In genomic region chr14:21951896-21952523, GRCm38 (mm10) we compare ENCODE assay signal across 24 mouse cellular contexts. TPM values are rescaled to one million over a fixed set of nuclear protein-coding genes. Genes with fewer than 3 reads are reported as not detected.
DNase-seq lines count a peak whose midpoint lies in the region; ATAC-seq and TF ChIP-seq lines count a peak whose summit lies in the region.
"Had no signal": no experiment of that assay in that cellular context is flagged by ENCODE, and none has a peak within 500 bp of the region (broad histone marks: within the 10 kb centered on the region; RNA-seq: fewer than 3 reads in every experiment).

No protein-coding gene starts in this region.

- no peak overlapping the region for H3K9ac ChIP-seq in kidney, postnatal 0 days (ENCODE audit: low read depth, low read length)
- H3K9ac ChIP-seq in limb, embryonic 12.5 days (replicated peaks), result no peak overlapping the region
- no peak overlapping the region for H3K9ac ChIP-seq in neural tube, embryonic 15.5 days (replicated peaks)
- H3K9ac ChIP-seq: embryonic facial prominence, embryonic 13.5 days; forebrain, embryonic 12.5 days; liver, postnatal 0 days; midbrain, embryonic 12.5 days; neural tube, embryonic 12.5 days had no signal

- TF ChIP-seq CTCF in kidney, postnatal 0 days (IDR thresholded peaks at IDR 0.05; ENCODE audit: low read depth), result no peak

- no peaks in the 10 kb centered on the region for H3K27me3 ChIP-seq in heart, embryonic 10.5 days (ENCODE audit: insufficient read depth, poor library complexity, severe bottlenecking)
- H3K27me3 ChIP-seq in kidney, postnatal 0 days (ENCODE audit: insufficient read depth, low read length), result no peaks in the 10 kb centered on the region
- peaks cover 55% of the 10 kb centered on the region for H3K27me3 ChIP-seq in limb, embryonic 12.5 days
- no peaks in the 10 kb centered on the region for H3K27me3 ChIP-seq in neural tube, embryonic 15.5 days (replicated peaks)
- H3K27me3 ChIP-seq: embryonic facial prominence, embryonic 13.5 days; forebrain, embryonic 12.5 days; midbrain, embryonic 12.5 days; neural tube, embryonic 12.5 days had no signal

- H3K36me3 ChIP-seq in heart, embryonic 10.5 days, result no peaks in the 10 kb centered on the region
- no peaks in the 10 kb centered on the region for H3K36me3 ChIP-seq in kidney, postnatal 0 days (ENCODE audit: insufficient read depth, low read length)
- no peaks in the 10 kb centered on the region for H3K36me3 ChIP-seq in limb, embryonic 12.5 days
- no peaks in the 10 kb centered on the region for H3K36me3 ChIP-seq in neural tube, embryonic 15.5 days
- H3K36me3 ChIP-seq: embryonic facial prominence, embryonic 13.5 days; forebrain, embryonic 12.5 days; midbrain, embryonic 12.5 days; neural tube, embryonic 12.5 days had no signal

- no peaks in the 10 kb centered on the region for H3K9me3 ChIP-seq in heart, embryonic 10.5 days
- H3K9me3 ChIP-seq in kidney, postnatal 0 days (replicated peaks; ENCODE audit: low read length), result no peaks in the 10 kb centered on the region; the same call in 1 of the 2 replicates
- H3K9me3 ChIP-seq in limb, embryonic 12.5 days, result peaks cover 7% of the 10 kb centered on the region; the same call in 1 of the 2 replicates
- no peaks in the 10 kb centered on the region for H3K9me3 ChIP-seq in neural tube, embryonic 15.5 days (replicated peaks)
- H3K9me3 ChIP-seq: embryonic facial prominence, embryonic 13.5 days; neural tube, embryonic 12.5 days had no signal

- H3K4me1 ChIP-seq in heart, embryonic 10.5 days, result no peaks in the 10 kb centered on the region; the same call in 1 of the 2 replicates
- H3K4me1 ChIP-seq in kidney, postnatal 0 days (replicated peaks; ENCODE audit: insufficient read depth, low read length), result 0 out of 2 replicates have a peak, but pooled peaks cover 6% of the 10 kb centered on the region
- peaks cover 25% of the 10 kb centered on the region for H3K4me1 ChIP-seq in limb, embryonic 12.5 days (replicated peaks)
- H3K4me1 ChIP-seq in neural tube, embryonic 15.5 days, result peaks cover 13% of the 10 kb centered on the region
- H3K4me1 ChIP-seq: embryonic facial prominence, embryonic 13.5 days; forebrain, embryonic 12.5 days; midbrain, embryonic 12.5 days; neural tube, embryonic 12.5 days had no signal

- peak; percentile 62 for DNase-seq in heart, adult 11 months
- no peak for DNase-seq in heart, embryonic 10.5 days (ENCODE audit: low spot score)
- peak; percentile 79 for DNase-seq in kidney, postnatal 0 days (ENCODE audit: low spot score)
- DNase-seq in kidney, postnatal 14 days, result no peak
- DNase-seq in B cell, adult 2 months, result no peak
- DNase-seq: adrenal gland, postnatal 14 days; cerebellum, adult 8-10 months; cerebellum, postnatal 36 days; embryo, embryonic 11 days; gastrocnemius, adult 2 months; heart, postnatal 4 days; kidney, adult 2 months; liver, postnatal 0 days; thymus, adult 18-20 months; thymus, postnatal 36 days had no signal

- WGBS in heart, embryonic 10.5 days, result 80% methylated on average over 10 of the region's 10 CpGs
- 15% methylated on average over 10 of the region's 10 CpGs for WGBS in kidney, postnatal 0 days
- WGBS in limb, embryonic 12.5 days, result 23% methylated on average over 10 of the region's 10 CpGs
- 35% methylated on average over 10 of the region's 10 CpGs for WGBS in neural tube, embryonic 15.5 days

- H3K4me2 ChIP-seq in kidney, postnatal 0 days (ENCODE audit: low read length), result no peak overlapping the region
- peak overlapping the region; percentile 34 for H3K4me2 ChIP-seq in limb, embryonic 12.5 days
- H3K4me2 ChIP-seq in neural tube, embryonic 15.5 days, result no peak overlapping the region
- H3K4me2 ChIP-seq: embryonic facial prominence, embryonic 13.5 days; forebrain, embryonic 12.5 days; liver, embryonic 11.5 days; midbrain, embryonic 12.5 days; neural tube, embryonic 12.5 days had no signal

- H3K27ac ChIP-seq in heart, embryonic 10.5 days, result no peak overlapping the region
- H3K27ac ChIP-seq in kidney, postnatal 0 days, result peak overlapping the region; percentile 31; the same call in 1 of the 2 replicates
- peak overlapping the region; percentile 70 for H3K27ac ChIP-seq in limb, embryonic 12.5 days
- H3K27ac ChIP-seq in neural tube, embryonic 15.5 days (replicated peaks), result no peak overlapping the region
- H3K27ac ChIP-seq: embryonic facial prominence, embryonic 13.5 days; forebrain, embryonic 12.5 days; gastrocnemius, adult 2 months; midbrain, embryonic 12.5 days; neural tube, embryonic 12.5 days had no signal

- H3K4me3 ChIP-seq in heart, embryonic 10.5 days, result no peak overlapping the region
- no peak overlapping the region for H3K4me3 ChIP-seq in kidney, postnatal 0 days (replicated peaks; ENCODE audit: low read depth, low read length)
- H3K4me3 ChIP-seq in limb, embryonic 12.5 days (replicated peaks), result no peak overlapping the region
- no peak overlapping the region for H3K4me3 ChIP-seq in neural tube, embryonic 15.5 days (replicated peaks)
- H3K4me3 ChIP-seq: embryonic facial prominence, embryonic 13.5 days; erythroblast, embryonic 14.5 days; forebrain, embryonic 12.5 days; gastrocnemius, adult 2 months; midbrain, embryonic 12.5 days; neural tube, embryonic 12.5 days had no signal

- ATAC-seq in kidney, postnatal 0 days (replicated peaks; ENCODE audit: low FRiP score, low read depth), result peak; percentile 77
- peak; percentile 73 for ATAC-seq in limb, embryonic 12.5 days (ENCODE audit: insufficient number of reproducible peaks, insufficient read depth, low FRiP score, low TSS enrichment, low read depth)
- ATAC-seq in neural tube, embryonic 15.5 days (ENCODE audit: low FRiP score), result peak; percentile 69
- ATAC-seq: liver, postnatal 0 days; lung, postnatal 0 days had no signal

RNA-seq across cellular contexts. Expression of gene Zfp503, which starts 37.4 kb away (rescaled TPM):
- polyA plus RNA-seq in heart, embryonic 10.5 days (2016; fragmentation: Nextera tagmentation; extraction: Ambion mirVana), result 3.2 and 13.4 TPM in 2 replicates
- polyA plus RNA-seq in kidney, postnatal 0 days (2015; fragmentation: Nextera tagmentation; extraction: Ambion mirVana), result 34.2 and 41.4 TPM in 2 replicates
- polyA plus RNA-seq in limb, embryonic 12.5 days (2016; fragmentation: Nextera tagmentation; extraction: Ambion mirVana), result 46.0 and 47.1 TPM in 2 replicates
- polyA plus RNA-seq in neural tube, embryonic 15.5 days (2015; fragmentation: Nextera tagmentation; extraction: Ambion mirVana), result 12.7 and 12.9 TPM in 2 replicates

Comparison
In these comparisons a context has a peak if more than half of its experiments do, and no peak if none do; other contexts are left out.
1. DNase-seq: peak in heart, adult 11 months (single experiment) and kidney, postnatal 0 days (single experiment); none in heart, embryonic 10.5 days (single experiment), kidney, postnatal 14 days (single experiment) and B cell, adult 2 months (0 of 2).
2. H3K27ac ChIP-seq: peak in kidney, postnatal 0 days (single experiment) and limb, embryonic 12.5 days (single experiment); none in heart, embryonic 10.5 days (single experiment) and neural tube, embryonic 15.5 days (single experiment).
3. Peak in every context shown above with its lines, with median percentiles within 50 percentile points of each other: ATAC-seq.